Mouse (Mus musculus): ENCODE data around the gene Slfn14. TPM values are rescaled to one million over a fixed set of nuclear protein-coding genes. Genes with fewer than 3 reads are reported as not detected.

Slfn14 gene
- polyA plus RNA-seq, 1 experiment from 2014 or later: 0.32 TPM

DNA sequence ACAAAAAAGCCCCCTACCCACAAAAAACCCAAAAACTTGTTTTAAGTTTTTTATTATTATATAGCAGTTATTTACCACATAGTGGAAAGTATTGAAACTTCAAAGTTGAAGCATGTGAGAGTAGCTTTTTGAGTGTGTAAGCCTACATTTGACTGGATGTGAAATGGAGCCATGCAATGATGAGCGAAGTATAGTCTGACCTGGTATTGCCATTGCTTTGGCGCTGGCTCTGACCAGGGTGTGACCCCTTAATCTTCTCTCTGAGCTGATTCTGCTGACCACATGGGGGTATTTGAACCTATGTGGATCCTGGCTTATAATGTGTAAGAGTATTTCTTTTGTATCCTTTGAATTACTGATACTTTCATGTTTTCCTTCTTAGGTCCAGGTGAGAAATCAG, 7.6 kb upstream of the Slfn14 start:
- Histone ChIP-seq H3K4me3 (ENCODE audit: control insufficient read depth in 1 of 2, insufficient read depth in 1 of 2, low read depth in 1 of 2, low read length in 2 of 2) (no peak overlapping the region), H3K9ac (ENCODE audit: low read length) (no peak overlapping the region), H3K27ac (replicated peaks in 1 of 2; ENCODE audit: control insufficient read depth in 1 of 2, insufficient read depth in 1 of 2, low read depth in 2 of 2, low read length in 2 of 2) (no peak overlapping the region), H3K27me3 (ENCODE audit: control insufficient read depth, insufficient read depth, low read length) (no peaks in the 10 kb centered on the region), H3K4me1 (ENCODE audit: control insufficient read depth in 2 of 2, insufficient read depth in 2 of 2, low read length in 2 of 2) (peaks cover 2 to 23% of the 10 kb centered on the region in 2 experiments; a peak in 3 of 4 replicates), H3K9me3 (ENCODE audit: control insufficient read depth, low read length) (no peaks in the 10 kb centered on the region), H3K4me2 (ENCODE audit: low read length) (no peak overlapping the region), H3K36me3 (ENCODE audit: control insufficient read depth, insufficient read depth, low read length) (peaks cover 31% of the 10 kb centered on the region)
- no peak for ATAC-seq (ENCODE audit: insufficient number of reproducible peaks, insufficient read depth, low FRiP score, low read depth)
- 92% methylated on average over 2 of the region's 2 CpGs for WGBS

GRCm38 (mm10) chr11:83293182-83293581, 6.7 kb upstream of the Slfn14 start:
- H3K4me1 ChIP-seq (ENCODE audit: control insufficient read depth in 2 of 2, insufficient read depth in 2 of 2, low read length in 2 of 2): peaks cover under 1 to 23% of the 10 kb centered on the region in 2 experiments; a peak in 3 of 4 replicates
- peak overlapping the region; percentile 81 for H3K9ac ChIP-seq (ENCODE audit: low read length)
- peak overlapping the region in 1 of 2 experiments; percentile 60; a peak in 2 of 4 replicates for H3K4me3 ChIP-seq (ENCODE audit: control insufficient read depth in 1 of 2, insufficient read depth in 1 of 2, low read depth in 1 of 2, low read length in 2 of 2)
- H3K36me3 ChIP-seq (ENCODE audit: control insufficient read depth, insufficient read depth, low read length): peaks cover 31% of the 10 kb centered on the region
- no peaks in the 10 kb centered on the region for H3K9me3 ChIP-seq (ENCODE audit: control insufficient read depth, low read length)
- ATAC-seq (ENCODE audit: insufficient number of reproducible peaks, insufficient read depth, low FRiP score, low read depth): no peak
- WGBS: 89% methylated on average over 1 of the region's 1 CpGs
- peak overlapping the region; percentile 85 for H3K4me2 ChIP-seq (ENCODE audit: low read length)
- H3K27me3 ChIP-seq (ENCODE audit: control insufficient read depth, insufficient read depth, low read length): no peaks in the 10 kb centered on the region
- no peak overlapping the region for H3K27ac ChIP-seq (replicated peaks in 1 of 2; ENCODE audit: control insufficient read depth in 1 of 2, insufficient read depth in 1 of 2, low read depth in 2 of 2, low read length in 2 of 2)

DNA sequence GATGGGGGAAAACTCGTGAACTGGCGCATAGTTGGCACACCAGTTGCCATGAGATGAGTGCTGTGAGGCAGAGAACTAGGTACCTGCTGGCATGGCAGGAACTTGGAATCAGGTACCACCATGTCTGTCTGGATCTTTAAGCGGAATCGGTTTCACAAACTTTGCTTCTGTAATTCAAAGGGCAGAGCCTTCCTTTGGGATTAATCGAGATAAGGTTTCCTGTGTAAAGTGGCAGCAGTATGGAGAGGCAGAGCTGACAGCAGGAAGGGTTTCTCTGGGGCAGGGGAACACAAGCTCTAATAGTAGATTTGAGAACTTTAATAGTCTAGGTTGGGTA, 5.7 kb upstream of the Slfn14 start:
- Histone ChIP-seq H3K36me3 (ENCODE audit: control insufficient read depth, insufficient read depth, low read length) (peaks cover 27% of the 10 kb centered on the region), H3K9me3 (ENCODE audit: control insufficient read depth, low read length) (no peaks in the 10 kb centered on the region), H3K4me2 (ENCODE audit: low read length) (peak overlapping the region; percentile 85), H3K4me1 (ENCODE audit: control insufficient read depth in 2 of 2, insufficient read depth in 2 of 2, low read length in 2 of 2) (peaks cover 0 to 15% of the 10 kb centered on the region in 2 experiments; a peak in 2 of 4 replicates), H3K27me3 (ENCODE audit: control insufficient read depth, insufficient read depth, low read length) (no peaks in the 10 kb centered on the region), H3K4me3 (ENCODE audit: control insufficient read depth in 1 of 2, insufficient read depth in 1 of 2, low read depth in 1 of 2, low read length in 2 of 2) (peak overlapping the region; percentile 60 to 64), H3K27ac (replicated peaks in 1 of 2; ENCODE audit: control insufficient read depth in 1 of 2, insufficient read depth in 1 of 2, low read depth in 2 of 2, low read length in 2 of 2) (peak overlapping the region; percentile 1 to 61; a peak in 2 of 4 replicates), H3K9ac (ENCODE audit: low read length) (peak overlapping the region; percentile 81)
- WGBS: 0% methylated on average over 5 of the region's 5 CpGs
- ATAC-seq (ENCODE audit: insufficient number of reproducible peaks, insufficient read depth, low FRiP score, low read depth): no peak

GRCm38 (mm10) chr11:83291375-83292250, 5.1 kb upstream of the Slfn14 start:
- peak; percentile 99 for ATAC-seq (ENCODE audit: insufficient number of reproducible peaks, insufficient read depth, low FRiP score, low read depth)
- Histone ChIP-seq H3K4me2 (ENCODE audit: low read length) (peak overlapping the region; percentile 85), H3K36me3 (ENCODE audit: control insufficient read depth, insufficient read depth, low read length) (peaks cover 21% of the 10 kb centered on the region), H3K27me3 (ENCODE audit: control insufficient read depth, insufficient read depth, low read length) (no peaks in the 10 kb centered on the region), H3K27ac (replicated peaks in 1 of 2; ENCODE audit: control insufficient read depth in 1 of 2, insufficient read depth in 1 of 2, low read depth in 2 of 2, low read length in 2 of 2) (peak overlapping the region; percentile 61 to 79), H3K9ac (ENCODE audit: low read length) (peak overlapping the region; percentile 81), H3K9me3 (ENCODE audit: control insufficient read depth, low read length) (no peaks in the 10 kb centered on the region), H3K4me1 (ENCODE audit: control insufficient read depth in 2 of 2, insufficient read depth in 2 of 2, low read length in 2 of 2) (peaks cover 2 to 12% of the 10 kb centered on the region in 2 experiments; a peak in 2 of 4 replicates), H3K4me3 (ENCODE audit: control insufficient read depth in 1 of 2, insufficient read depth in 1 of 2, low read depth in 1 of 2, low read length in 2 of 2) (peak overlapping the region; percentile 60 to 64)
- WGBS: under 1% methylated on average over 38 of the region's 38 CpGs

DNA sequence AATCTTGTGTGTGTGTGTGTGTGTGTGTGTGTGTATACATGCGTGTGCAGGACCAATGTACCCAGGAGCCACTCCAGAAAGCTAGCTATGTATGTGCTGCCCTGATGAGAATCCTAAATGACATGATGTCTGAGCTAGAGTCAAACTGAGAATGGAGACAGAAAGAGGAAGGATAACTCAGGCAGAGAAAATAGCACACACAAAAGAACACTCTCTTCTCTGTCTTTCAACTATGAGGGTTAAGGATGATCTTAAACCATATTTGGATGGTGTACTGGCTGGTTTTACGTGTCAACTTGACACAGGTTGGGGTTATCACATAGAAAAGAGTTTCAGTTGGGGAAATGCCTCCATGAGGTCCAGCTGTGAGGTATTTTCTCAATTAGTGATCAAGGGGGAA, 3.1 kb upstream of the Slfn14 start:
- Histone ChIP-seq H3K4me1 (ENCODE audit: control insufficient read depth in 2 of 2, insufficient read depth in 2 of 2, low read length in 2 of 2) (peaks cover 2 to 12% of the 10 kb centered on the region in 2 experiments; a peak in 2 of 4 replicates), H3K9me3 (ENCODE audit: control insufficient read depth, low read length) (no peaks in the 10 kb centered on the region), H3K36me3 (ENCODE audit: control insufficient read depth, insufficient read depth, low read length) (peaks cover 1% of the 10 kb centered on the region), H3K4me2 (ENCODE audit: low read length) (no peak overlapping the region), H3K27ac (replicated peaks in 1 of 2; ENCODE audit: control insufficient read depth in 1 of 2, insufficient read depth in 1 of 2, low read depth in 2 of 2, low read length in 2 of 2) (no peak overlapping the region), H3K9ac (ENCODE audit: low read length) (no peak overlapping the region), H3K27me3 (ENCODE audit: control insufficient read depth, insufficient read depth, low read length) (no peaks in the 10 kb centered on the region), H3K4me3 (ENCODE audit: control insufficient read depth in 1 of 2, insufficient read depth in 1 of 2, low read depth in 1 of 2, low read length in 2 of 2) (no peak overlapping the region)
- 80% methylated on average over 2 of the region's 2 CpGs for WGBS
- no peak for ATAC-seq (ENCODE audit: insufficient number of reproducible peaks, insufficient read depth, low FRiP score, low read depth)

DNA sequence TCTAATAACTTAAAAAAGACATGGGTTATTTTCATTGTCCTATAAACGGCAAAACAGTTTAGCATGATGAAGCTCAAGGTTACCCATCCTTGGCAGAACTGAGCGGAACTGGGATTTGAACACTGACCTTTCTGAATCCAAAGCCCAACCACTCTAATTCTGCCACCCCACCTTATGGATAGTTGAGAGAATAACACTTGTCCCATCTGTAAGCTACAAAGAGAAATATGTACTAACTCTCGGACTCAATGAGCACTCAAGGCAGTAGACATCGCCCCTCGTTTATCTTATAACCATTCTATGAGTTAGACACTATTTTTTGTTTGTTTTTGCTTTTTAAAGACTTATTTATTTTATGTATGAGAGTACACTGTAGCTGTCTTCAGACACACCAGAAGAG, 2.5 kb upstream of the Slfn14 start:
- 90% methylated on average over 5 of the region's 5 CpGs for WGBS
- Histone ChIP-seq H3K27ac (replicated peaks in 1 of 2; ENCODE audit: control insufficient read depth in 1 of 2, insufficient read depth in 1 of 2, low read depth in 2 of 2, low read length in 2 of 2) (no peak overlapping the region), H3K9me3 (ENCODE audit: control insufficient read depth, low read length) (no peaks in the 10 kb centered on the region), H3K4me1 (ENCODE audit: control insufficient read depth in 2 of 2, insufficient read depth in 2 of 2, low read length in 2 of 2) (peaks cover 2 to 12% of the 10 kb centered on the region in 2 experiments; a peak in 2 of 4 replicates), H3K9ac (ENCODE audit: low read length) (no peak overlapping the region), H3K4me3 (ENCODE audit: control insufficient read depth in 1 of 2, insufficient read depth in 1 of 2, low read depth in 1 of 2, low read length in 2 of 2) (no peak overlapping the region), H3K36me3 (ENCODE audit: control insufficient read depth, insufficient read depth, low read length) (no peaks in the 10 kb centered on the region), H3K4me2 (ENCODE audit: low read length) (no peak overlapping the region), H3K27me3 (ENCODE audit: control insufficient read depth, insufficient read depth, low read length) (no peaks in the 10 kb centered on the region)
- no peak for ATAC-seq (ENCODE audit: insufficient number of reproducible peaks, insufficient read depth, low FRiP score, low read depth)

DNA sequence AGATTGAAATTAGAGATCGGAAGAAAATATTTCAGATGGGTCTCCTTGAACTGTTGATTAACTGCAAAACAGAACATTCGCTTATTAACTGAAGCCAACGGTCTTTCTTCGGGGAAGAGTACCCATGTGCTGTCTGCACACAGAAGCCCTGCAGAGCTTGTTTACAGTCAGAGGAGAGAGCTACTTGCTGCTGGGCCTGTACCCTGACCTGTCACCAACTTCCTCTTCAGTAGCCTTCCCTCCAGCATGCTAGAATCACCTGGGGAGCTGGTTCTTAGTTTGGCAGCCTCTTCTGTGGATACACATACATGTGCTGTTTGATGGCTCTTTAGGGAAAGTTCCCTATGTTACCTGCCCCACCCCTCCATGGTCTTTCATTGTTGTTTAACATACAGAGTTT, 899 bp downstream of the Slfn14 start:
- H3K27me3 ChIP-seq (ENCODE audit: control insufficient read depth, insufficient read depth, low read length): no peaks in the 10 kb centered on the region
- no peak overlapping the region for H3K9ac ChIP-seq (ENCODE audit: low read length)
- no peak for ATAC-seq (ENCODE audit: insufficient number of reproducible peaks, insufficient read depth, low FRiP score, low read depth)
- H3K27ac ChIP-seq (replicated peaks in 1 of 2; ENCODE audit: control insufficient read depth in 1 of 2, insufficient read depth in 1 of 2, low read depth in 2 of 2, low read length in 2 of 2): no peak overlapping the region
- H3K4me2 ChIP-seq (ENCODE audit: low read length): no peak overlapping the region
- H3K4me3 ChIP-seq (ENCODE audit: control insufficient read depth in 1 of 2, insufficient read depth in 1 of 2, low read depth in 1 of 2, low read length in 2 of 2): no peak overlapping the region
- 0 out of 4 replicates have a peak, but pooled peaks cover 0 to 2% of the 10 kb centered on the region in 2 experiments for H3K4me1 ChIP-seq (ENCODE audit: control insufficient read depth in 2 of 2, insufficient read depth in 2 of 2, low read length in 2 of 2)
- H3K36me3 ChIP-seq (ENCODE audit: control insufficient read depth, insufficient read depth, low read length): no peaks in the 10 kb centered on the region
- no peaks in the 10 kb centered on the region for H3K9me3 ChIP-seq (ENCODE audit: control insufficient read depth, low read length)
- WGBS: 83% methylated on average over 4 of the region's 4 CpGs
